Mouse (Mus musculus): ENCODE measurements around the gene Rpsa.

Rpsa gene

GRCm38 (mm10) chr9:120114051-120114788 lies 13.3 kb upstream of the Rpsa start:
- no peak for DNase-seq

DNA sequence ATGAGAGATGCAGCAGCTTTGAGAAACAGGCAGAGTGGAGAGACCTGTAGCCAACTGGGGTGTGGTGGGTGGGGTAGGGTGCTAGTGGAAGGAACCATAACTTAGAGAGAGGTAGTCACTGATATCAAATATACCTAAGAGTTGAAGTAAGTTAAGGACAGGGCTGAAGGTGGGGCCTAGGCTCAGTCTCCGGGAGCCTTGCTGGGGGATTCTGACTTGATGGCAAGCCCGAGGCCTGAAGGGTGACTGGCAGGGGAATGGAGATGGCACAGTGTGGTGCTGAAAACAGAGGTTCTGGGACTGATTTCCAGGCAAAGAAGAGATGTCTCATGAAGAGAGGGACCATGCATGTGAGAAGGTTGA lies 12.7 kb upstream of the Rpsa start:
- no peak for DNase-seq

GRCm38 (mm10) chr9:120115580-120115979 lies 11.9 kb upstream of the Rpsa start:
- DNase-seq: no peak

GRCm38 (mm10) chr9:120116184-120116624 lies 11.3 kb upstream of the Rpsa start:
- no peak for DNase-seq

GRCm38 (mm10) chr9:120118212-120118611 lies 9.3 kb upstream of the Rpsa start:
- no peak for DNase-seq

DNA sequence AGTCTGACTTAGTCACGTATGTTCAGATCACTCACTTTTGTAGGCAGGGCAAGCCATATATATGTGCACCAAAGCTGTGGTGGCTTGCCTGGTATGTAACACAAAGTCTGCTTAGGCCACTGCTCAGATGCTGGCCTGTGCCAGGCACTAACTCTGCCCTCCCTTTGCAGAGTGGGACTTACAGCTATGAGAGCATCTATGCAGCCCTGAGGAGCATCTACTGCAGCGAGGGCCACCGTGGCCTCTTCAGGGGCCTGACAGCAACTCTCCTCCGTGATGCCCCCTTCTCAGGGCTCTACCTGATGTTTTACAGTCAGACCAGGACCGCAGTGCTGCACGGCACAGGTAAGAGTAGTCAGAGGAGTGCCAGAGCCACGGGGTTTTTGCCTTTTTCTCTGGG lies 7.0 kb upstream of the Rpsa start:
- no peak for DNase-seq

DNA sequence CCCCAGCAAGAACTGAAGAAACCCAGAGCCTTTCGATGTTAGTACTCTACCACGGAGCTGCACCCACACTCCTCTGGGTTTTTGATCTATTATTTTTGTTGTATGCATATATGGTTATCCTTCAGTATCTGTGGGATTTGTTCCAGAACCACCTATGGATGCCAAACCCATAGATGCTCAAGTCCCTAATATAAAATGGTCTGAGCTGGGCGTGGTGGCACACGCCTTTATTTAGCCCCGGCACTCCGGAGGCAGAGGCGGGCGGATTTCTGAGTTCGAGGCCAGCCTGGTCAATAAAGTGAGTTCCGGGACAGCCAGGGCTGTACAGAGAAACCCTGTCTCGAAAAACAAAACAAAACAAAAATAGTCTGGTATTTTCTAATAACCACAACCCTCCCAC lies 621 bp upstream of the Rpsa start:
- no peak for DNase-seq

DNA sequence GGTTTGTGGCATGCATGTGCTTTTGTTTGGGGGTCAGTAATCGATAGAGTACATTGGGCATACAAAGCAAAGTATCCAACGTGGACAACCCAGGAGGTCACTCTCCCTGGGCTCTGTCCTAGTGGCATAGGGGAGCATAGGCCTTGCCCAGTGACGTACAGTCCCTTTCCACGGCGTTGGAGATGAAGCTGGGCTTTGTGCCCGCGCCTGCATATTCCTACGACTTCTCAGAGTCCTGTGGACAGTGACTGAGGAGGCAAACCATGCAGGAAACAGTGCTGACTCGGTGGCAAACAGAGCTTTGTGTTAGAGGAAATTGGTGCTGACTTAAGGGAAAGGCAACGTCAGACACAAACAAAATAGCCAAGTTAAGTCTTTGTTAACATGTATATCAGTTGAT lies 1.8 kb downstream of the Rpsa start:
- DNase-seq: no peak

- DNase-seq: no peak
Measured at GRCm38 (mm10) chr9:120131784-120132288, 4.3 kb downstream of the Rpsa start.

GRCm38 (mm10) chr9:120132980-120133754 lies 5.7 kb downstream of the Rpsa start:
- no peak for DNase-seq

DNA sequence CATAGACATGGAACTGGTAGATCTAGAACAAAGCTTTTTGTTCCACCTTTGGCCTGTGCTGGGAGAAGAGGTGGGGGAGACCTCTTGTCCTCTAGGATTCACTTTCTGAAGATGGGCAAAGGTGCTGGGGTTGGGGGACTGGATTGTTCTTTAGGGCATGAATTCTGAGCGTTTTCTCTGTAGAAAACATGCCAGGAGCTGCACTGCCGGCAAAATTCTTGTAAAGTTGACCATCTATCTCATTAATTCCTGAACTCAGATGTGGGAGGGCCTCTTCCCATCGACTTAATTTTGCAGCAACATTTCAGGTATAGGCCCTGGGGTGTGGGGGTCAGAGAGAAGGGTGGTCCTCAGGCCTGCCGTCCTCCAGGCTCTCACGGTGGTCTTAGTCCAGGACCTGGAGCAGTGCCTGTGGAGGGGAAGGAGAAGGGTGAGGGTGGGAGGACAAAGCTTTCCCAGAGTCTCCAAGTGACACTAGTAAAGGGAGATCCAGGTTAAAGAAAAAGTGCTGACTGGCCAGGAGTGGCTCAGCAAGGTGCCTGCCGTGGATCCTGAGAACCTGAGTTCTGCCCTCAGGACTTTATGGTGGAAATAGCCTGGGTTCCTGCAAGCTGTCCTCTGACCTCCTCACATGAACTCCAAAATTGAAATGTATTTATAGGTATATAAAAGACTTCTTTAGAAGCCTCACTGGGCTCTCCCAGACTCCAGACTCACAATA lies 6.4 kb downstream of the Rpsa start:
- DNase-seq: no peak

DNA sequence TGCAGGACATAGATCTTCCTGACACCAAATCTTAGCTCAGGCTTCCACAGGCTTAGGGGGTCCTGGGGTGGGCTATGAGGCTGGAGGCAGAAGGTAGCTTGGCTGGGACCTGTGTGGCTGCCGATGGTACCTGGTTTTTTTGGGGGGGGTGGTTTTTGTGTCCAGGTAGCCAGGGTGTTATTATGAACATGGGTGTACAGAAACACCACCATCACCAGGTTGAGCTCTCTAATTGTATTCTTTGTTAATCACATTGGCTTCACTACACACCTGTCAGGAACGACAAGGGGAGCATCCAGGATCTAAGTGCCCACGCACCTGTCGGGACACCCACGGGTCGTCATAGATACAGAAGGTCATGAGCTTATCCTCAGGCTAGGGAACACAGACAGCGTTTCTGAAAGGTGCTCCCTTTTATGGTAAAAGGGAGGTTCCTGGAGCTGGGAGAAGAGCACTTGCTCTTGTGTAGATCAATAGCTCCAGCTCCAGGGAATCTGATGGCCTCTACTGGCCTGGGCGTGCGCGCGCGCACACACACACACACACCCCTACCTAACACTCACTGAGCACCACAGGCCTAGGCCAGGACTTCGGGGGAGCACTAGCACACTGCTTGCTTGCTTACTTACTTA lies 7.2 kb downstream of the Rpsa start:
- DNase-seq: no peak

GRCm38 (mm10) chr9:120135454-120135853 lies 8.0 kb downstream of the Rpsa start:
- no peak for DNase-seq

GRCm38 (mm10) chr9:120140652-120141051 lies 13.2 kb downstream of the Rpsa start:
- DNase-seq: peak; percentile 56 to 69

DNA sequence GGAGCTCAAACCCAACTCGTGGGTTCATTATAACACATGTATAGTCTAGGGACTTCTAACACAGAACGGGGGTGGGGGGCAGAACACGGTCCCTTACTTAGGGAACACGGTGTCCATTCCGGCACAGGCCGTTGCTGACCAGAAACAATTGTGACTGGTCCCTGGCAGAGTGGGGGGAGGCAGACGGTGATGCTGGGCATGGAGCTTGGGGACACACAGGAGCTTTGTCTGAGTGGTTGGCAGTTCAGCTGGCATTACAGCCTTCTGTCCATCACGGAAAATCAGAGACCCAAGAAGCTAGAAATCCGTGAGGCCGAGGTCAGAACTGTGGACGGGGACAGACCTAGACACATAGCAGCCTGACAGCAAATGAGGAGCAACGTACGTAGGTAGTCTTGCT lies 17.0 kb downstream of the Rpsa start:
- no peak for DNase-seq

- no peak for DNase-seq
Measured at GRCm38 (mm10) chr9:120149222-120149828, 21.8 kb downstream of the Rpsa start, which contains the start of gene Mobp. Mobp (plus strand) TSS chr9:120149707.

GRCm38 (mm10) chr9:120151152-120151551 lies 23.7 kb downstream of the Rpsa start:
- no peak for DNase-seq

- DNase-seq: no peak
Measured at GRCm38 (mm10) chr9:120151906-120152399, 24.5 kb downstream of the Rpsa start.

DNA sequence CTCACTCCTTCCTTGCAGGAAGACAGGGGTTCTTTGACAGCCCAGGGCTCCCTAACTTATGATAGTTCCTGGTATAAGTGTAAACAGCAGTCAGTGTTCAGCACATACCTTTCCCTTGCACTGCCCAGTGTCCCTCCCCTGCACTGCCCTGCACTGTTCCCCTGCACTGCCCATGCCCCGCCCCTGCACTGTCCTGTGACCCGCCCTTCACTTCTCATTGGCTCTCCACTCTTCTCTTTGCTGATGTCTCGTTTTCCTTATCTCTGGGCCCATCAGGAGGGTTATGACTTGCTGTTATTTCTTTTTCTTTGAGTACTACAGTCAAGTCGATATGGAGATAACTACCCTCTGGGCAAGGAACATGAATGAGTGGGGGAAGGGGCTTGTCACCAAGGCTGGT lies 30.6 kb downstream of the Rpsa start:
- no peak for DNase-seq

DNA sequence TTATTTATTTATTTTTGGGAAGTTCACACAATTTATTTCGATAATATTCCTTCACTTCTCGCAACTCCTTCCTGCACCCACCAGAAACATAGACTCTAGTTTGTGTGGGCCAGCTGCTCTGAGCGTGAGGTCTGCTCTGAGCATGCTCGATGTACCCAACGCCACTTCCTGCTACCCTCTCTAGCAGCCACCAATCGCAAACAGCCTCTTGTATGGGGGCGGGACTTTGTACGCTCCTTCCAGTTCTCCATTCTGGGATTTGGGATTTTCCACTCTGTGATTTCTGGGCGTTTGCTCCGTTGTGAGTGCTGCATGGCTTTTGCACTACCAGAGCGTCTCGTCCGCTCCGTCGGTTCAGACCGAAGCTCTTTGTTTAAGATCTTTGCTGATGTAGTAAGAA lies 36.4 kb downstream of the Rpsa start:
- no peak for DNase-seq

DNA sequence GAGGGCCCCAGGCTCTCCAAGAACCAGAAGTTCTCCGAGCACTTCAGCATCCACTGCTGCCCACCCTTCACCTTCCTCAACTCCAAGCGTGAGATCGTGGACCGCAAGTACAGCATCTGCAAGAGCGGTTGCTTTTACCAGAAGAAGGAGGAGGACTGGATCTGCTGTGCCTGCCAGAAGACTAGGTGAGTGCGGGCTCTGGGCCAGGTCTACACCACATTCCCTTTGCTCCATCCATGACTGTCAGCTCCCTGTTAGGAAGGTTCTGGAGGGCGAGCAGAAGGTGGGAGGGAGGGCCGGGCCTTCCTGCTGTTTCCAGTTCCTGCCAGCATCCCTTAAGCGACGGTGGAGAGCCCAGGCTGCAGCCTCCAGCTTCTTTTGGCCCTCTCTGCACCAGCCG lies 40.3 kb downstream of the Rpsa start:
- no peak for DNase-seq

DNA sequence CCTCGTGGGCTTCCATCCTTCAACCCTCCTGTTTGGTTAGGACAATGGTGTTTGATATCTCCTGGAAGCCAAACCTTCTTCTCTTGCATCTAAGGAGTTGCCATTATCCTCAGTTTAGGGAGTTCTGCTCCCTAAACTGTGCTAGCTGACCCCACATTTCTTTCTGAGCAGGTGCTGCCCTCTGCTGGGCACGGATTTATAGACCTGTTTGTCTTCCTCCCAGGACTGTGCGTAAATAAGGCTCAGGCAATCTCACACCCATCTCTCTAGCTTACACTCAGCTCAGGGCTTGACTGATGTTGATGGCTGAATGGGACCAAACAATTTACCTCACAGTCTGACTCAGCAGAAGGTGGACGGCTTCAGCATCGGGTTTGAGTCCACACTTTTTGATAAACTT lies 43.8 kb downstream of the Rpsa start:
- peak; percentile 38 to 42 for DNase-seq

Measured in lung, adult 18-20 months (tissue).